Mouse (Mus musculus) myocyte (in vitro differentiated cells): ENCODE measurements around the gene Ddx46. TPM values are rescaled to one million over a fixed set of nuclear protein-coding genes. Genes with fewer than 3 reads are reported as not detected.

ENCODE experiments used
- H3K27me3 ChIP-seq: one replicate; pipeline ENCODE4 v1.6.1; 2011; ENCODE audit not compliant: control insufficient read depth, insufficient read depth, insufficient read length
- H3K36me3 ChIP-seq: one replicate; pipeline ENCODE4 v1.6.1; 2011; ENCODE audit not compliant: control insufficient read depth, insufficient read depth
- H3K4me2 ChIP-seq: one replicate; pipeline ENCODE4 v1.6.1; 2011; ENCODE audit warnings: low read depth, control low read depth
- H3K4me3 ChIP-seq: one replicate; pipeline ENCODE4 v1.5.1; 2011; ENCODE audit warnings: mild to moderate bottlenecking, control low read depth, moderate library complexity
- H3K79me2 ChIP-seq: one replicate; pipeline ENCODE4 v1.6.1; 2011; ENCODE audit not compliant: control insufficient read depth, insufficient read depth
- H3ac ChIP-seq: one replicate; pipeline ENCODE4 v1.6.1; 2011; ENCODE audit not compliant: control insufficient read depth, insufficient read length
- CEBPB ChIP-seq: IDR thresholded peaks from 2 replicates; pipeline ENCODE4 v1.6.1; 2011; ENCODE audit warnings: mild to moderate bottlenecking, moderate library complexity; ENCODE audit not compliant: poor library complexity, insufficient read depth, severe bottlenecking
- E2F4 ChIP-seq: IDR thresholded peaks from one replicate; pipeline ENCODE4 v1.6.1; 2011; ENCODE audit warnings: mild to moderate bottlenecking, control low read depth, moderate library complexity; ENCODE audit not compliant: insufficient read depth
- MAX ChIP-seq: IDR thresholded peaks from one replicate; pipeline ENCODE4 v1.6.1; 2011; ENCODE audit warnings: low read depth, mild to moderate bottlenecking, control low read depth
- MYOD1 ChIP-seq, 3 experiments: IDR thresholded peaks; one replicate each; pipeline ENCODE4 v1.6.1; 2011; ENCODE audit warnings: control low read depth in 2 of 3, low read depth in 2 of 3, mild to moderate bottlenecking in 2 of 3, moderate library complexity in 1 of 3; ENCODE audit not compliant: insufficient read length in 2 of 3, control insufficient read depth in 1 of 3
- MYOG ChIP-seq, 3 experiments: IDR thresholded peaks; one replicate each; pipeline ENCODE4 v1.6.1; 2011; ENCODE audit warnings: control low read depth in 2 of 3, low read depth in 2 of 3, mild to moderate bottlenecking in 2 of 3; ENCODE audit not compliant: insufficient read length in 2 of 3, control insufficient read depth in 1 of 3, insufficient read depth in 1 of 3
- POLR2A ChIP-seq: IDR thresholded peaks from one replicate; pipeline ENCODE4 v1.6.1; 2011; ENCODE audit warnings: low read depth, mild to moderate bottlenecking, control low read depth, moderate library complexity; ENCODE audit not compliant: insufficient read length
- POLR2AphosphoS2 ChIP-seq: IDR thresholded peaks from one replicate; pipeline ENCODE4 v1.6.1; 2011; ENCODE audit warnings: low read depth, control low read depth; ENCODE audit not compliant: insufficient read length
- REST ChIP-seq: IDR thresholded peaks from one replicate; pipeline ENCODE4 v1.6.1; 2011; ENCODE audit warnings: mild to moderate bottlenecking, control low read depth, moderate library complexity; ENCODE audit not compliant: insufficient read depth, insufficient read length
- SRF ChIP-seq: IDR thresholded peaks from one replicate; pipeline ENCODE4 v1.6.1; 2011; ENCODE audit warnings: low read depth; ENCODE audit not compliant: control insufficient read depth, insufficient read length
- TCF12 ChIP-seq: IDR thresholded peaks from one replicate; pipeline ENCODE4 v1.6.1; 2011; ENCODE audit warnings: mild to moderate bottlenecking, control low read depth; ENCODE audit not compliant: poor library complexity, insufficient read depth, severe bottlenecking
- TCF3 ChIP-seq: IDR thresholded peaks from one replicate; pipeline ENCODE4 v1.6.1; 2011; ENCODE audit warnings: low read depth, control low read depth; ENCODE audit not compliant: insufficient read length
- USF1 ChIP-seq: IDR thresholded peaks from one replicate; pipeline ENCODE4 v1.6.1; 2011; ENCODE audit warnings: low read depth, mild to moderate bottlenecking, control low read depth, moderate library complexity
- polyA plus RNA-seq: library from polyadenylated mRNA; unstranded; fragments of >200 nt; fragmentation: generic; extraction: Trizol; gene quantifications from one replicate; pipeline ENCODE4 v1.2.1, GENCODE M21; 2012; ENCODE audit warnings: missing spikeins

Gene Ddx46
- polyA plus RNA-seq, 1 experiment = 8.7 TPM

DNA sequence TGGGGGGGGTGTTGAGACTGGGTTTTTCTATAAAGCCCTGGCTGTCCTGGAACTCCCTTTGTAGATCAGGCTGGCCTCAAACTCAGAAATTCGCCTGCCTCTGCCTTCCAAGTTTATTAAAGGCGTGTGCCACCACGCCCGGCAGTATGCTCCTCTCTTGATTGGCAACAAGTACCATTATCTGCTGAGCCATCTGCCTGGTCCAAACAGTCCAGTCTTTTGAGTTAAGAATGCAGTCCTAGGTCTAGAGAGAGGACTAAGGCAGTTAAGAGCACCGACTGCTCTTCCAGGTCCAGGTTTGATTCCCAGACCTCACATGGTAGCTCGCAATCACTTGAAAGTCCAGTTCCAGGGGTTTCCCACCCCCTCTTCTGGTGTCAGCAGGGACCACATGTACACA, 16.2 kb downstream of the Ddx46 start:
- Histone ChIP-seq H3ac (no peak overlapping the region), H3K36me3 (peaks cover 57% of the 10 kb centered on the region), H3K4me3 (no peak overlapping the region), H3K4me2 (no peak overlapping the region), H3K27me3 (no peaks in the 10 kb centered on the region), H3K79me2 (no peaks in the 10 kb centered on the region)
- no peak for TF ChIP-seq TCF3
- TF ChIP-seq POLR2AphosphoS2 = no peak
- no peak for TF ChIP-seq REST
- TF ChIP-seq MAX = no peak
- TF ChIP-seq POLR2A = no peak
- no peak for TF ChIP-seq TCF12
- no peak for TF ChIP-seq MYOG (IDR thresholded peaks at IDR 0.05; ENCODE audit: control insufficient read depth in 1 of 3, insufficient read depth in 1 of 3, insufficient read length in 2 of 3, low read depth in 2 of 3)
- TF ChIP-seq CEBPB = no peak
- no peak for TF ChIP-seq SRF
- no peak for TF ChIP-seq USF1
- TF ChIP-seq MYOD1 (IDR thresholded peaks at IDR 0.05; ENCODE audit: control insufficient read depth in 1 of 3, insufficient read length in 2 of 3, low read depth in 2 of 3) = no peak
- TF ChIP-seq E2F4 = no peak

DNA sequence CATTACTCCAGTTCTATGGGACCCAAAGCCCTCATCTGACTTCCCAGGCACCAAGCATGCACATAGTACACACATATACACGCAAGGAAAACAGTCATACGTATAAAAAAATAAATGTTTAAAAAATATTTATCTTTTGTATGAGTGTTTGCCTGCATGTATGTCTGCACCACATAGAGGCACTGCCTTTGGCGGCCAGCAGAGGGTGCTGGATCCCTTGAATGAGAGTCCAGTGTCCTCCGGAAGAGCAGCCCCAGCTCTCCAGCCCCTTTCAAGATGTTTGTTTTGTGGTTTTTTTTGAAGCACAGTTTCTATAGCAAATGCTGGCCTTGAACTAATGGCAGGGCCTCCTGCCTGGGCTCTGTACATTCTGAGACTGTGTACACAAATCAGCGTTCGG, 33.7 kb downstream of the Ddx46 start:
- Histone ChIP-seq H3ac (no peak overlapping the region), H3K4me3 (no peak overlapping the region), H3K79me2 (no peaks in the 10 kb centered on the region), H3K4me2 (no peak overlapping the region), H3K27me3 (no peaks in the 10 kb centered on the region), H3K36me3 (peaks cover 49% of the 10 kb centered on the region)
- TF ChIP-seq POLR2A (no peak), TCF12 (no peak), REST (no peak), SRF (no peak), MYOG (IDR thresholded peaks at IDR 0.05; ENCODE audit: control insufficient read depth in 1 of 3, insufficient read depth in 1 of 3, insufficient read length in 2 of 3, low read depth in 2 of 3) (no peak)

DNA sequence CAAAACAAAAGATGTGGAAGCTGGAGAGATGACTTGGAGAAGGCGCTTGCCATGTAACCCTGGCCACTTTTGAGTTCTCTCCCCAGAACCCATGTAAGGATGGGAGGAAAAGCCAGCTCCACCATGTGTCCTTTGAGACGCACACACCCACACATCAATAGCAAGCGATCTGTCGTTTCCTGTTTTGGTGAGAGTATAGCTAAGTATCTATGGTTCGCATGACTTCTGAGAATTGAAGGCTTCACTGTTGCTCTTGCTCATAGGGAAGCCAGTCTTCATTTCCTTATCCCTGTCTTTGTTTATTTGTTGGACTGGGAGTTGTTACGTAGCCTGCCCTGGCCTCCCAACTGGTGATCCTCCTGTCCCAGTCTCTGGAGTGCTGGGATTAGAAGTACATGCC, 37.9 kb downstream of the Ddx46 start:
- Histone ChIP-seq H3K4me3 (no peak overlapping the region), H3ac (no peak overlapping the region), H3K4me2 (no peak overlapping the region), H3K36me3 (peaks cover 48% of the 10 kb centered on the region), H3K27me3 (no peaks in the 10 kb centered on the region), H3K79me2 (no peaks in the 10 kb centered on the region)
- TF ChIP-seq USF1 = no peak
- TF ChIP-seq POLR2AphosphoS2 = no peak
- no peak for TF ChIP-seq SRF
- TF ChIP-seq MYOD1 (IDR thresholded peaks at IDR 0.05; ENCODE audit: control insufficient read depth in 1 of 3, insufficient read length in 2 of 3, low read depth in 2 of 3) = no peak

DNA sequence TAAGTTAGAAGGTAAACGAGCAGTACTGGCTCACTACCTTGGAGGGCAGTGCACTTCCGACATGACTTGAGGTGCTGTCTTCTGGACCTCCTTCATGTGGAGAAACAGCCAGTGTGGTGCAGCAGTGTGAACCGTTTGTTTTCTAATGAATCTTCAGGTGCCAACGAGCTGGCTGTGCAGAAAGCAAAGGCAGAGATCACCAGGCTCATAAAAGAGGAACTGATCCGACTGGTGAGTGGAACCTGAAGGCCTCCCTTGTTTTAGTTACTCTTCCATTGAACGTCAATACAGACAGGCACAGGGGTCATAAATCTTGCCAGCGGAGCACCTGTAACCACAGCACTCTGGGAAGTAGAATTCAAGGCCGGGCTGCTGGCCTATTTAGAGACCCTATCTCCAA, 42.5 kb downstream of the Ddx46 start:
- Histone ChIP-seq H3K4me2 (no peak overlapping the region), H3K79me2 (no peaks in the 10 kb centered on the region), H3K36me3 (peaks cover 43% of the 10 kb centered on the region), H3K27me3 (no peaks in the 10 kb centered on the region), H3ac (no peak overlapping the region), H3K4me3 (no peak overlapping the region)
- no peak for TF ChIP-seq REST
- no peak for TF ChIP-seq CEBPB
- no peak for TF ChIP-seq TCF3
- TF ChIP-seq TCF12 = no peak
- no peak for TF ChIP-seq MYOD1 (IDR thresholded peaks at IDR 0.05; ENCODE audit: control insufficient read depth in 1 of 3, insufficient read length in 2 of 3, low read depth in 2 of 3)
- TF ChIP-seq SRF = no peak
- TF ChIP-seq MYOG (IDR thresholded peaks at IDR 0.05; ENCODE audit: control insufficient read depth in 1 of 3, insufficient read depth in 1 of 3, insufficient read length in 2 of 3, low read depth in 2 of 3) = no peak
- TF ChIP-seq USF1 = no peak
- TF ChIP-seq POLR2AphosphoS2 = no peak
- no peak for TF ChIP-seq MAX
- TF ChIP-seq E2F4 = no peak
- no peak for TF ChIP-seq POLR2A

GRCm38 (mm10) chr13:55682201-55682600, 47.4 kb downstream of the Ddx46 start:
- peaks cover 27% of the 10 kb centered on the region for H3K36me3 ChIP-seq
- no peaks in the 10 kb centered on the region for H3K79me2 ChIP-seq
- no peak overlapping the region for H3ac ChIP-seq
- H3K4me3 ChIP-seq = no peak overlapping the region
- no peak overlapping the region for H3K4me2 ChIP-seq
- TF ChIP-seq MYOG (IDR thresholded peaks at IDR 0.05; ENCODE audit: control insufficient read depth in 1 of 3, insufficient read depth in 1 of 3, insufficient read length in 2 of 3, low read depth in 2 of 3) = no peak
- no peak for TF ChIP-seq E2F4
- no peak for TF ChIP-seq TCF12
- TF ChIP-seq CEBPB = no peak
- TF ChIP-seq SRF = no peak
- no peak for TF ChIP-seq TCF3
- no peak for TF ChIP-seq MYOD1 (IDR thresholded peaks at IDR 0.05; ENCODE audit: control insufficient read depth in 1 of 3, insufficient read length in 2 of 3, low read depth in 2 of 3)
- no peak for TF ChIP-seq MAX
- no peak for TF ChIP-seq POLR2AphosphoS2
- no peak for TF ChIP-seq POLR2A
- TF ChIP-seq USF1 = no peak
- no peak for TF ChIP-seq REST
- H3K27me3 ChIP-seq = no peaks in the 10 kb centered on the region
